Mouse (Mus musculus) CD8-positive naive resting alpha-beta T cell, adult 2 months (primary cell): ENCODE data around the gene Pnrc1.
A peak's percentile ranks its signal among the peaks of the same experiment; 100 is the strongest.

Experiments
- DNase-seq, 2 experiments: peaks; one replicate each; pipeline ENCODE4 v3.0.0; 2022; ENCODE audit warnings: low read depth in 2 of 2, low spot score in 2 of 2

Pnrc1 gene

DNA sequence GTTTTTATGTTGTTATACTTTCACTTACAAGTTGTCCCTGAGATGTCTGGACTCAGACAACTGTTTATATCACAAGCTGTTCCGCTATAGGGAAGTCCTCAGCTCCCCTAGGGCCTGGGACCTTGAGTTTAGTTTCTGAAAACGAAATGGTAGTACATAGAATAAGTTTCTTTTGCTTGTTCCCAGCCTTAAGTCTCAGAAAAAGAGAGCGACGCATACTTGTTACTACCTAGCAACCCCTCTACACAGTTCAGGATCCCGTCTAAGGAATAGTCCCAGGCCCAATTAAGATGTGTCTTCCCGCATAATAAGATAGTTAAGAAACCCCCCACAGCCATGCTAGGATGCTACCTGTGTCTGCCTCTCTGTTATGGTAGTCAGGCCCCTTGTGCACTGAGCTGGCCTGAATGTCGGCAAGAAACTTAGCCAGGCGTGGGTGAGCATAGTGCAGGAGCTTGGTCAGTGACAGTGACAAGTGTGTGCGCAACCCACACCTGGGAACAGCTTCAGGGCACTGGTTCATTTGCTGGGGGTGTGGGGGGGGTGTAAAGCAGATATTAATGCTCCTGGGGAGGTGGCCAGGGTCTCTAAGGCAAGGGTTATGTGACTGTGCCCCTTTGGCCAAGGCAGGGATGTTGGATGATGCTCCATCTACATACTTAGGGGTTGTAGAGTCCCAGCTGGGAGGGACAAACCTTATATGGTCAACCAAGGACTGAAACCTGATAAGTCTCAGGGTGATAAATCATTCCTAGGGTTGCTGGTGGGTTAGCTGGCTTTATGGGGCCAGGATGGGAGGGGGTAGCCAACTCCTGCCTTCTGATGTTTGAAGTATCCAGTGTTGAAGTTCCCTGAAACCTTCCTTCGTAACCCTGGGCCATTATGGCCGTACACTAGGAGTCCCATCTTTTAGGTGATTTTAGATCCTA lies 19.3 kb downstream of the Pnrc1 start:
- DNase-seq: no peak

DNA sequence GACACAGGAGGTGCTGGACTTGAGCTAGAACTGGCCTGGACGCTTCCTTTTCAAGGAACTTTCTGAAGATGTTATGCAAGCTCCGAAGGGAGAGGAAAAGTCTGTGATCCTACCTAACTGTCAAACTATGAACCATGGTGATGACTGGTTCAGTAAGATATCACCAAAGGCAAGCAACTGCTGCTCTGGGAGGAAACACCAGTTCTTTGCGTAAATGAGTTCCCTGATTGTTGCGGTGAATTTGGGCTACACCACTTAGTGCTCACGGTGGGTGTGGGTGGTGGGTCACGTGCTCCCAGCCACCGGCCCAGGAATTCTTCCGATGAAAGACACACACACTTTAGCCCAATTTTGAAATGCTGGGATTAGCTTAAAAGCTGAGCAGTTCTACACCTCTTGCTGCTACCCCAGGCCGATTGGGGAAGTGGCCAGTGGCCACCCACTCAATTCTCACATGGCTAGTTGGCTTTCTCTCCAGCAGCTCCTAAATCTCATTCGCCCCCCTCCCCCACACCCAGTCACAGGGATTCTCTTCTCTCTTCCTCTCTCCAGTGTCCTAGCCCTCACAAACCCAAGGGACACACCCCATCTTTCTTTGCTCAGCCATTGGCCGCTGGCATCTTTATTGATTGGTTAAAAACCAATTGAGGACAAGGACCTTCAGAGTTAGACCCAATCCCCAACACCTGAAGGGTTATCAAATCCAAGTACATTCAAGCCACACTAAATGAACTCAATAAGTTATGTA lies 24.8 kb downstream of the Pnrc1 start:
- no peak for DNase-seq

DNA sequence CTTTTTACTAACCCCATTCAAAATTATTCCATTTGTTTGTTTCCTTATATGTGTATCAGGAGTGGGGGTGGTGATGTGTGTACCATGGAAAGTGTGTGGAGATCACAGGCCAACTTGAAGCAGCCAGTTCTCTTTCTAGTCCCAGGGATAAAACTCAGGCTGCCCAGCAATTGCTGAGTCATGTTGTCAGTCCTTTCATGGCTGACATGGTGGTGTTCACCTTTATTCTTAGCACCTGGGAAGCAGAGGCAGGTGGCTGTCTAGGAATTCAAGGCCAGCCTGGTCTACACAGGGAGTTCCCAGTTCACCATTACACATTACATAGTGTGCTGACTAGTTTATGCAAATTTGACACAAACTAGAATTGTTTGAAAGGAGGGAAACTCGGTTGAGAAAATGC lies 27.1 kb downstream of the Pnrc1 start:
- DNase-seq: no peak

- no peak for DNase-seq
These were observed 28.6 kb downstream of the Pnrc1 start for GRCm38 (mm10) chr4:33261311-33261753.

GRCm38 (mm10) chr4:33260311-33260710 lies 29.7 kb downstream of the Pnrc1 start:
- no peak for DNase-seq

GRCm38 (mm10) chr4:33257263-33257964 lies 32.5 kb downstream of the Pnrc1 start:
- DNase-seq: no peak

- no peak for DNase-seq
These were observed 35.3 kb downstream of the Pnrc1 start for GRCm38 (mm10) chr4:33254706-33255105.

GRCm38 (mm10) chr4:33250867-33251266 lies 39.1 kb downstream of the Pnrc1 start:
- DNase-seq: no peak

- no peak for DNase-seq
These were observed 40.2 kb downstream of the Pnrc1 start for GRCm38 (mm10) chr4:33249716-33250230.

GRCm38 (mm10) chr4:33248915-33249314 lies 41.0 kb downstream of the Pnrc1 start:
- DNase-seq: no peak

GRCm38 (mm10) chr4:33248062-33248889 lies 41.7 kb downstream of the Pnrc1 start:
- DNase-seq: peak; percentile 98 to 99

GRCm38 (mm10) chr4:33247479-33248053 lies 42.4 kb downstream of the Pnrc1 start:
- DNase-seq: peak; percentile 97 to 99

- no peak for DNase-seq
These were observed 44.0 kb downstream of the Pnrc1 start for GRCm38 (mm10) chr4:33245853-33246395.

GRCm38 (mm10) chr4:33243921-33244320 lies 46.0 kb downstream of the Pnrc1 start:
- peak; percentile 43 to 44 for DNase-seq

GRCm38 (mm10) chr4:33243016-33243758 lies 46.8 kb downstream of the Pnrc1 start:
- DNase-seq: no peak

- DNase-seq: peak; percentile 19 to 20
These were observed 47.4 kb downstream of the Pnrc1 start for GRCm38 (mm10) chr4:33242536-33242935.

- no peak for DNase-seq
These were observed 59.1 kb downstream of the Pnrc1 start for GRCm38 (mm10) chr4:33230881-33231280.

- DNase-seq: no peak
These were observed 60.3 kb downstream of the Pnrc1 start for GRCm38 (mm10) chr4:33229639-33230038.

DNA sequence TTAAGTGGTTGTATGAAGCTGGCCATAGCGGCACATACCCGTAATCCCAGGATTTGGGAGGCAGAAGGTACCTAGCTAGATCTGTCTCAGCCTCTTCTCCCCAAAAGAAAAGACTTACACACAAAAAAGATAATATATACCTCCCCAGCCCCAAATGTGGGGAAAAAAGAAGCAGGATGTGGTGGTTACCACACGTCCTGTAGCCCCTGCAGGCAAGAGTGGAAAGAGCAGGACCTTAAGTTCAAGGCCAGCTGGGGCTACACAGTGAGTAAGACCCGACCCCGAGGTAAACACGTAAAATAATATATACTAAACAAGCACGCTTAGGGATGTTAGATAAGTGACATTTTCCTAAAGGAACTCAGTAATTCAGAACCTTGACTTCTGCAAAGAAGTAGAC lies 62.8 kb downstream of the Pnrc1 start:
- peak; percentile 24 to 40 for DNase-seq
